Mouse (Mus musculus) liver, embryonic 13.5 days (tissue): Measurements from ENCODE around the gene Trdmt1. TPM values are rescaled to one million over a fixed set of nuclear protein-coding genes. Genes with fewer than 3 reads are reported as not detected.
A peak's percentile ranks its signal among the peaks of the same experiment; 100 is the strongest.

ENCODE experiments used
- ATAC-seq: fragments of 200-750 bp; cut with Nextera tagmentation; 2 replicates; pipeline ENCODE4 v1.8.0; 2017; ENCODE audit warnings: low read depth, mild to moderate bottlenecking, moderate number of reproducible peaks, moderate library complexity
- DNase-seq: peaks from one replicate; pipeline ENCODE4 v3.0.0; 2022
- H3K27ac ChIP-seq: fragments of 300-500 bp; sonication (generic); 2 replicates; pipeline ENCODE4 v1.5.1; 2015; ENCODE audit warnings: moderate library complexity, mild to moderate bottlenecking, inconsistent platforms
- H3K27me3 ChIP-seq: fragments of 300-500 bp; sonication (generic); 2 replicates; pipeline ENCODE4 v1.6.1; 2015; ENCODE audit warnings: mild to moderate bottlenecking, inconsistent platforms
- H3K36me3 ChIP-seq: fragments of 300-500 bp; sonication (generic); 2 replicates; pipeline ENCODE4 v1.6.1; 2015; ENCODE audit warnings: mild to moderate bottlenecking, inconsistent platforms
- H3K4me1 ChIP-seq: fragments of 300-500 bp; sonication (generic); replicated peaks from 2 replicates; pipeline ENCODE4 v1.6.1; 2015; ENCODE audit warnings: inconsistent platforms
- H3K4me2 ChIP-seq: fragments of 300-500 bp; sonication (generic); 2 replicates; pipeline ENCODE4 v1.6.1; 2015; ENCODE audit warnings: inconsistent platforms, mild to moderate bottlenecking, moderate library complexity
- H3K4me3 ChIP-seq: fragments of 300-500 bp; sonication (generic); replicated peaks from 2 replicates; pipeline ENCODE4 v1.5.1; 2015; ENCODE audit warnings: mild to moderate bottlenecking, inconsistent platforms
- H3K9ac ChIP-seq: fragments of 300-500 bp; sonication (generic); 2 replicates; pipeline ENCODE4 v1.6.1; 2015; ENCODE audit warnings: mild to moderate bottlenecking, inconsistent platforms
- H3K9me3 ChIP-seq: fragments of 300-500 bp; sonication (generic); replicated peaks from 2 replicates; pipeline ENCODE4 v1.6.1; 2016; ENCODE audit warnings: inconsistent platforms
- WGBS: fragments of 180-500 bp; shearing (Covaris S2); methylation state at CpG from one replicate; pipeline ENCODE4 v1.1.7; 2015; ENCODE audit not compliant: insufficient replicate concordance; 5-methylcytosine and 5-hydroxymethylcytosine counted together
- polyA plus RNA-seq: library from polyadenylated mRNA; unstranded; fragments of >200 nt; fragmentation: Nextera tagmentation; extraction: Ambion mirVana; gene quantifications from 2 replicates; pipeline ENCODE4 v1.2.1, GENCODE M21; 2015

Trdmt1 gene
- polyA plus RNA-seq, 1 experiment from 2014 or later: 4.8 TPM

DNA sequence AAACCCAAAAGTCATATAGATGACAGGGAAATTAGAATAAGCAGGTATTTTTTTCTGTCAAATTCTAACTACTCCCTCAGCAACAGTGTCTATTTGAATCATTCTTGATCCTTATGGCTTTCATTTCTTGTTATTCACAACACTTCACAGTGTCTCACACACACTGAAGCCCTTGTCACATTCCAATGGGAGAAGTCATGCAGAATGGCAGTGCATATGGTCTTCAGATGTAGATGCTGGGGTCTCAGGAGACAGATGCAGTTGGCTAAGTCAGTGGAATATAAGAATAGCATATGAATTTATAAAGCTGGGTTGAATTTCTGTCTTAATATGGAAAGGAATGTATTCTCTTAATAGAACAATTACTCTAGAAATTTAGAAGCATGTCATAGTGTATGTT lies 11.8 kb upstream of the Trdmt1 start:
- no peak overlapping the region for H3K9ac ChIP-seq
- ATAC-seq (no peak), DNase-seq (no peak)
- H3K4me3 ChIP-seq: no peak overlapping the region
- H3K4me2 ChIP-seq: no peak overlapping the region
- H3K36me3 ChIP-seq: no peaks in the 10 kb centered on the region
- H3K27me3 ChIP-seq: no peaks in the 10 kb centered on the region; the same call in 1 of the 2 replicates
- H3K4me1 ChIP-seq: peaks cover 3% of the 10 kb centered on the region; the same call in 1 of the 2 replicates
- H3K9me3 ChIP-seq: no peaks in the 10 kb centered on the region
- no peak overlapping the region for H3K27ac ChIP-seq

- Histone ChIP-seq H3K4me2 (no peak overlapping the region), H3K4me1 (peaks cover 3% of the 10 kb centered on the region; the same call in 1 of the 2 replicates), H3K27ac (no peak overlapping the region), H3K4me3 (no peak overlapping the region), H3K9ac (no peak overlapping the region), H3K36me3 (no peaks in the 10 kb centered on the region), H3K9me3 (no peaks in the 10 kb centered on the region), H3K27me3 (no peaks in the 10 kb centered on the region; the same call in 1 of the 2 replicates)
- ATAC-seq (no peak), DNase-seq (no peak)
- 58% methylated on average over 2 of the region's 2 CpGs for WGBS
Observed at GRCm38 (mm10) chr2:13553966-13554365, 9.5 kb upstream of the Trdmt1 start.

DNA sequence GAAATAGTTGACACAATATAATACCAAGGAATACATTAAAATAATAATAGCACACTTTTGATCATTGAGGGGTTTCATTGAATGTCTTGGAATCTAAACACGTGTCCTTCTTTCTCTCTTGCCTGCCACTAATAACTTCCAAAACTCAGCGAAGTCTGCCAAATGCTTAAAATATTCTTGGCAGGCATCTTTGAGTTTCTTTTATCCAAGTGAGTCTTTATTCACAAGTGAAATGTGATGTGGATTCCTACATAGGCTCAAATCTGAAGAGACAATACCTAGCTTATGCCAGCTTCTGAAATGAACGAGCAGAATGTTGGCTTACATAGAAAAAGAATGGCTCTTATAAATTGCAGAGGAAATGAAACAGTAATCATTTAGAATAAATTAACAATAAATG lies 4.3 kb upstream of the Trdmt1 start:
- no peak overlapping the region for H3K9ac ChIP-seq
- H3K4me2 ChIP-seq: no peak overlapping the region
- peaks cover 11% of the 10 kb centered on the region for H3K4me1 ChIP-seq
- WGBS: 74% methylated on average over 3 of the region's 3 CpGs
- no peaks in the 10 kb centered on the region for H3K27me3 ChIP-seq
- H3K4me3 ChIP-seq: no peak overlapping the region
- H3K36me3 ChIP-seq: no peaks in the 10 kb centered on the region
- H3K9me3 ChIP-seq: no peaks in the 10 kb centered on the region
- DNase-seq: no peak
- no peak for ATAC-seq
- H3K27ac ChIP-seq: no peak overlapping the region

DNA sequence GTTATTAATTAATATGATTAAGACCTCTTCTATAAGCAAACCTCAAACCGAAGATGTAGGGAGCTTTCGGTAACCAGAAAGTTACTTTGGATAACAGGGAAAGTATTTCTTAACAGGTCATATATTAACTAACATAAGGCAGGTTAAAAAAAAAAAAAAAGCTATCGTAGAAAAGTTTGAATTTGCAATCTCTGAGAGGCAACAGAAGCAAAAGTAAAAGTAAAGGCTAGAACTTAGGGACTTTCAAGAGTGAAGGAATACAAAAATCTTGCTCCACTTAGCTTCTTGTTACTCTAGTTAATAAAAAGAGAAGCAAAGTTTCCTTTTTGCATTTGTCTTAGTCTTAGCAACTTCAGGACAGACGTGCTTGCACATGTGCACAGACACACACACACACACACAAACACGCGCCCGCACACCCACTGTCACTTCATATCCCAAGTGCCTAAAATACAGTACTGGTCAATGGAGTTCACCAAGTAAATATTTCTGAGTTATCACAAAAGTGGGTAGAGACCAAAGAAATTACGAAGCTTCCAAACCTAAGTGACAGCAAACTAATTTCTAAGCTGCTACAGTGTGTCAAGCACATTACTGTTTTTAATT lies 846 bp downstream of the Trdmt1 start:
- WGBS: 39% methylated on average over 8 of the region's 8 CpGs

DNA sequence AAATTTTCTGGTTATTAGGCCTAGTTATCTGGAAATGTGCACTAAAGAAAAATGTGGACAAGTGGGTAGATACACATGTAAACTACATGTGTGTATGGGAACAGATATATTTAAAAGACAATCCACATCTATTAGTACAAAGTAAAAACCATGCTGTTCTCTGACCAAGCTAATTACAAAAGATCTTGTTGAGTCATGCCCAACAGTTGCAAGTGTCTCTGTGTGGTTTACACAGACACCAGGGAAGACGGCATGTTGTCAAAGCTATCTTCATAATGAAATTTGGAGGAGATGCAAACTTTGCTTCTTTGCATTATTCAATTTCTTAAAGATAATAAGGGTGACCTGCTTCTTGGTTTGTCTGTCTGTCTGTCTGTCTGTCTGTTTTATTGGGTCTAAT lies 4.6 kb downstream of the Trdmt1 start:
- Histone ChIP-seq H3K4me3 (no peak overlapping the region), H3K9ac (no peak overlapping the region), H3K4me1 (peaks cover 55% of the 10 kb centered on the region), H3K27me3 (no peaks in the 10 kb centered on the region), H3K4me2 (no peak overlapping the region), H3K27ac (no peak overlapping the region), H3K9me3 (no peaks in the 10 kb centered on the region), H3K36me3 (no peaks in the 10 kb centered on the region)
- DNase-seq (no peak), ATAC-seq (no peak)
- 39% methylated on average over 1 of the region's 1 CpGs for WGBS

More for the DNA sequence above, 846 bp downstream of the Trdmt1 start:
- Histone ChIP-seq H3K27me3 (no peaks in the 10 kb centered on the region), H3K9ac (peak overlapping the region; percentile 79), H3K36me3 (no peaks in the 10 kb centered on the region), H3K9me3 (no peaks in the 10 kb centered on the region), H3K4me3 (peak overlapping the region; percentile 73), H3K4me1 (peaks cover 40% of the 10 kb centered on the region), H3K27ac (peak overlapping the region; percentile 88), H3K4me2 (peak overlapping the region; percentile 82)
- DNase-seq: peak; percentile 15
- ATAC-seq: peak; percentile 47

- Histone ChIP-seq H3K27me3 (no peaks in the 10 kb centered on the region), H3K36me3 (no peaks in the 10 kb centered on the region), H3K4me1 (peaks cover 50% of the 10 kb centered on the region), H3K9me3 (no peaks in the 10 kb centered on the region), H3K9ac (peak overlapping the region; percentile 47), H3K27ac (peak overlapping the region; percentile 58), H3K4me2 (peak overlapping the region; percentile 41), H3K4me3 (no peak overlapping the region)
- 22% methylated on average over 6 of the region's 6 CpGs for WGBS
- ATAC-seq: peak; percentile 64
- no peak for DNase-seq
Observed at GRCm38 (mm10) chr2:13538704-13539377, 5.6 kb downstream of the Trdmt1 start.

- H3K9me3 ChIP-seq: no peaks in the 10 kb centered on the region
- DNase-seq (no peak), ATAC-seq (peak; percentile 23; the same call in 1 of the 2 replicates)
- H3K27ac ChIP-seq: 0 out of 2 replicates have a peak overlapping the region, but pooled peaks have one; percentile 7
- H3K4me3 ChIP-seq: no peak overlapping the region
- peaks cover 49% of the 10 kb centered on the region for H3K4me1 ChIP-seq
- H3K4me2 ChIP-seq: no peak overlapping the region
- H3K36me3 ChIP-seq: no peaks in the 10 kb centered on the region
- no peaks in the 10 kb centered on the region for H3K27me3 ChIP-seq
- WGBS: 67% methylated on average over 2 of the region's 2 CpGs
- 0 out of 2 replicates have a peak overlapping the region, but pooled peaks have one; percentile 37 for H3K9ac ChIP-seq
Observed at GRCm38 (mm10) chr2:13538258-13538657, 6.2 kb downstream of the Trdmt1 start.

DNA sequence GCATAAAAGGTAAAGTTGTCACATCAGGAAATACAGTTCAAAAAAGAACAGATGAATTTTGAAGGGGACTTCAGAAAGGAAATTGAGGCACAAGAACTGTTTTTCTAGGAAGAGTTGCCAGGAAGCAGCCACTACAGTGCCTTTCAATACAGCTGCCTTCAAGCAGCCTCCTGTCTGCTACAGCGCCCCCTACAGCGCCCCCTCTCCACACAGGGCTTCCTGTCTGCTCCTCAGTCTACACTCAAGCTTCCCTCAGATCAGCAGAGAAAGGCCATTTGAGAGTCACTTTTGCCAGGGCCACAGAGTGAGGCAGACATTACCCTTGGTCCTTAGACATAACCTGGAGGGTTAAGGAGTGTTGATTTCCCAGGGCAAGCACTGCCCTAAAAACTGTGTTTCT lies 6.7 kb downstream of the Trdmt1 start:
- H3K9ac ChIP-seq: no peak overlapping the region
- peak; percentile 28 for DNase-seq
- no peak overlapping the region for H3K4me3 ChIP-seq
- 0 out of 2 replicates have a peak overlapping the region, but pooled peaks have one; percentile 7 for H3K27ac ChIP-seq
- H3K4me2 ChIP-seq: no peak overlapping the region
- peak; percentile 68 for ATAC-seq
- H3K36me3 ChIP-seq: no peaks in the 10 kb centered on the region
- WGBS: 23% methylated on average over 2 of the region's 2 CpGs
- H3K9me3 ChIP-seq: no peaks in the 10 kb centered on the region
- H3K4me1 ChIP-seq: peaks cover 44% of the 10 kb centered on the region
- H3K27me3 ChIP-seq: no peaks in the 10 kb centered on the region

DNA sequence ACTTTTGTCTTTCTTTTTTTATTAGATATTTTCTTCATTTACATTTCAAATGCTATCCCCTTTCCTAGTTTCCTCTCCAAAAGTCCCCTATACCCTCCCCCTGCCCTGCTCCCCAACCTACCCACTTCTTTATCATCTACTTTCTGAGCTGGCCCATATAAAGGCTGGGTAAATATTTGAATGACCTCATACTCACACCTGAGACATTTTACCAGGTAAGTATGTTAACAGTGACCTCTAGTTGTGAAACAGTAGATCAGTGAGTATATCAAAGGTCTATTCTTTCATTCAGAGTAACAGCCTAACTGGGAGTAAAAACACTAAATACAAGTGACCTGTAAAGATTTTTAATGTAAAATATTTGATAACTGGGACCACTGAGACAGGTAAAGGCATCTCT lies 7.7 kb downstream of the Trdmt1 start:
- Histone ChIP-seq H3K9me3 (no peaks in the 10 kb centered on the region), H3K4me3 (no peak overlapping the region), H3K27me3 (no peaks in the 10 kb centered on the region), H3K9ac (no peak overlapping the region), H3K36me3 (no peaks in the 10 kb centered on the region), H3K4me1 (peaks cover 39% of the 10 kb centered on the region), H3K27ac (no peak overlapping the region), H3K4me2 (no peak overlapping the region)
- ATAC-seq (no peak), DNase-seq (no peak)

DNA sequence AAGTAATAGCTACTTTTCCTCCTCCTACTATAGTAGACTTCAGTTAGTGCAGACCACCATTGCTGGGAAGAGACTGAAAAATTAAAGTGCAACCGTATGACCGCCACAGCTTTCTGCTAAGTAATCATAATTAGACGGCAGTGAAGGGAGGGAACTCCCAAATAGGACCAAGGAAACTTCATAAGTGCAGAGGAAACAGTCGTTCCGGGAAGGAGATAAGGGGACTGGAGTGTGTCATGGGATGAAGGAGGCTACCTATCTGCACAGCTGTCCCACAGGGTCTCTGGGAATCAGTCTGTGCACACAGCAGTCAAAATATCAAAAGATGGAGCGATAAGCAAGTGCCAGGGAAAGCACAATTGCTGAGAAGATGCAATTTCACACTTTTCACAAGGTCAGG lies 13.8 kb downstream of the Trdmt1 start:
- peaks cover 38% of the 10 kb centered on the region for H3K4me1 ChIP-seq
- no peaks in the 10 kb centered on the region for H3K9me3 ChIP-seq
- DNase-seq (no peak), ATAC-seq (no peak)
- WGBS: 69% methylated on average over 6 of the region's 6 CpGs
- no peak overlapping the region for H3K9ac ChIP-seq
- H3K4me3 ChIP-seq: no peak overlapping the region
- no peaks in the 10 kb centered on the region for H3K36me3 ChIP-seq
- no peak overlapping the region for H3K4me2 ChIP-seq
- no peak overlapping the region for H3K27ac ChIP-seq
- no peaks in the 10 kb centered on the region for H3K27me3 ChIP-seq

DNA sequence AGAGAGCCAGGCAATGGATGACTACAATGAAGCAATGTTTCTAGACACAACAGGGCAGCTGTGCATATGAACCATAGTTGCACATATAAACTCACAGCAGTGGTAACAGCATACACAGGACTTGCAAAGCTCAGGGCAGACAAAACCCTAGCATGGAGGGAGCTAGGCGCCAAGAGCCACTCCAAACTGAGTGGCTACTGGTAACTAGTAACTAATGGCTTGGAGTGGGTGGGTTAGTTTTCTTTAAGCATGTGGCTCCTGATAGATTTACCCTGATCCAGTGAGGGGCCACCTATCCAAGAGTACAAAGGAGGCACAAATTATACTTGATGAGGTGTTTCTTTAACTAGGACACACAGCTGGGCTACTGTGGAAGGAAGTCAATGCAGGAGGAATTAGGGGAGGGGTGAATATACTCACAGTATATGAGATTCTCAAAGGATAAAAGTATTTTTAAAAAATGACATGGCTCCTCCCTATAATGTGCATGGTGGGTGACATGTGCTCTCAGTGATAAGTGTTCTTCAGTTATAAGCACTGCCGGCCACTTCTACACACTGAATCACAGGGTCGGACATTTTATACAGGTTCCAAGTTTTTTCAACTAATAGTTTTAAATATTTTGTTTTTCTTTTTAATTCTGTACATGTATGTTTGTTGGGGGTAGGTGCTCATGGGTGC lies 15.1 kb downstream of the Trdmt1 start:
- Histone ChIP-seq H3K4me3 (no peak overlapping the region), H3K36me3 (no peaks in the 10 kb centered on the region), H3K27ac (no peak overlapping the region), H3K4me1 (peaks cover 42% of the 10 kb centered on the region), H3K4me2 (no peak overlapping the region), H3K9me3 (no peaks in the 10 kb centered on the region), H3K9ac (no peak overlapping the region), H3K27me3 (no peaks in the 10 kb centered on the region)
- ATAC-seq: peak; percentile 77
- WGBS: 48% methylated on average over 3 of the region's 3 CpGs
- DNase-seq: no peak
